Mouse (Mus musculus) hindbrain, embryonic 10.5 days (tissue): ENCODE measurements around the gene Ppil1. TPM values are rescaled to one million over a fixed set of nuclear protein-coding genes. Genes with fewer than 3 reads are reported as not detected.
"Not testable (repeated sequence)": the region's sequence is repeated elsewhere in the genome, so short reads cannot be mapped to it uniquely, and the experiment has no call there.

Experiments
- DNase-seq: peaks from one replicate; pipeline ENCODE4 v3.0.0-alpha.2; 2017; ENCODE audit warnings: low spot score
- H3K27ac ChIP-seq: fragments of 300-500 bp; sonication (generic); 2 replicates; pipeline ENCODE4 v1.5.1; 2016; ENCODE audit warnings: mild to moderate bottlenecking, moderate library complexity
- H3K27me3 ChIP-seq: fragments of 300-500 bp; sonication (generic); 2 replicates; pipeline ENCODE4 v1.6.1; 2016; ENCODE audit warnings: mild to moderate bottlenecking; ENCODE audit not compliant: poor library complexity, insufficient read depth, severe bottlenecking
- H3K36me3 ChIP-seq: fragments of 300-500 bp; sonication (generic); 2 replicates; pipeline ENCODE4 v1.6.1; 2016; ENCODE audit warnings: mild to moderate bottlenecking, moderate library complexity
- H3K4me1 ChIP-seq: fragments of 300-500 bp; sonication (generic); replicated peaks from 2 replicates; pipeline ENCODE4 v1.6.1; 2016; ENCODE audit warnings: mild to moderate bottlenecking
- H3K4me3 ChIP-seq: fragments of 300-500 bp; sonication (generic); 2 replicates; pipeline ENCODE4 v1.5.1; 2016; ENCODE audit warnings: mild to moderate bottlenecking, moderate library complexity
- H3K9me3 ChIP-seq: fragments of 300-500 bp; sonication (generic); 2 replicates; pipeline ENCODE4 v1.6.1; 2016; ENCODE audit warnings: mild to moderate bottlenecking, moderate library complexity
- WGBS: fragments of 180-500 bp; shearing (Covaris S2); methylation state at CpG from one replicate; pipeline ENCODE4 v1.1.7; 2016; 5-methylcytosine and 5-hydroxymethylcytosine counted together
- polyA plus RNA-seq: library from polyadenylated mRNA; unstranded; fragments of >200 nt; fragmentation: Nextera tagmentation; extraction: Ambion mirVana; gene quantifications from 2 replicates; pipeline ENCODE4 v1.2.1, GENCODE M21; 2016

The Ppil1 gene
- polyA plus RNA-seq, 1 experiment from 2014 or later: 173 TPM

GRCm38 (mm10) chr17:29258025-29258558 is 5.9 kb downstream of the Ppil1 start:
- H3K27ac ChIP-seq: no peak overlapping the region
- 80% methylated on average over 10 of the region's 10 CpGs for WGBS
- H3K4me3 ChIP-seq: no peak overlapping the region
- peaks cover 50% of the 10 kb centered on the region for H3K4me1 ChIP-seq
- no peaks in the 10 kb centered on the region for H3K27me3 ChIP-seq
- peaks cover 89% of the 10 kb centered on the region for H3K36me3 ChIP-seq
- 0 out of 2 replicates have a peak, but pooled peaks cover 2% of the 10 kb centered on the region for H3K9me3 ChIP-seq
- DNase-seq: peak; percentile 49

GRCm38 (mm10) chr17:29257001-29257511 is 6.9 kb downstream of the Ppil1 start:
- Histone ChIP-seq H3K4me3 (no peak overlapping the region), H3K27ac (no peak overlapping the region), H3K36me3 (peaks cover 99% of the 10 kb centered on the region), H3K4me1 (peaks cover 39% of the 10 kb centered on the region), H3K9me3 (0 out of 2 replicates have a peak, but pooled peaks cover 2% of the 10 kb centered on the region), H3K27me3 (no peaks in the 10 kb centered on the region)
- DNase-seq: no peak
- WGBS: 94% methylated on average over 10 of the region's 10 CpGs

GRCm38 (mm10) chr17:29256507-29256906 is 7.5 kb downstream of the Ppil1 start:
- H3K4me3 ChIP-seq: no peak overlapping the region
- 85% methylated on average over 6 of the region's 6 CpGs for WGBS
- H3K27ac ChIP-seq: no peak overlapping the region
- 0 out of 2 replicates have a peak, but pooled peaks cover 2% of the 10 kb centered on the region for H3K9me3 ChIP-seq
- H3K27me3 ChIP-seq: no peaks in the 10 kb centered on the region
- H3K4me1 ChIP-seq: peaks cover 34% of the 10 kb centered on the region
- H3K36me3 ChIP-seq: peaks cover 100% of the 10 kb centered on the region
- DNase-seq: no peak

GRCm38 (mm10) chr17:29254784-29255183 is 9.2 kb downstream of the Ppil1 start:
- Histone ChIP-seq H3K36me3 (peaks cover 100% of the 10 kb centered on the region), H3K4me1 (peaks cover 18% of the 10 kb centered on the region)
- not testable (repeated sequence) for DNase-seq, H3K9me3 ChIP-seq, H3K4me3 ChIP-seq, H3K27me3 ChIP-seq, H3K27ac ChIP-seq
- 94% methylated on average over 6 of the region's 6 CpGs for WGBS

GRCm38 (mm10) chr17:29253684-29254083 is 10.3 kb downstream of the Ppil1 start:
- peaks cover 100% of the 10 kb centered on the region for H3K36me3 ChIP-seq
- DNase-seq: no peak

GRCm38 (mm10) chr17:29253236-29253635 is 10.8 kb downstream of the Ppil1 start:
- no peak overlapping the region for H3K4me3 ChIP-seq
- peaks cover 12% of the 10 kb centered on the region for H3K4me1 ChIP-seq
- H3K9me3 ChIP-seq: 0 out of 2 replicates have a peak, but pooled peaks cover 2% of the 10 kb centered on the region
- DNase-seq: no peak
- H3K27me3 ChIP-seq: no peaks in the 10 kb centered on the region
- peaks cover 100% of the 10 kb centered on the region for H3K36me3 ChIP-seq
- 91% methylated on average over 2 of the region's 2 CpGs for WGBS
- H3K27ac ChIP-seq: no peak overlapping the region

More at GRCm38 (mm10) chr17:29253684-29254083, 10.3 kb downstream of the Ppil1 start:
- no peak overlapping the region for H3K27ac ChIP-seq
- H3K9me3 ChIP-seq: 0 out of 2 replicates have a peak, but pooled peaks cover 2% of the 10 kb centered on the region
- WGBS: 90% methylated on average over 9 of the region's 9 CpGs
- peaks cover 12% of the 10 kb centered on the region for H3K4me1 ChIP-seq
- no peak overlapping the region for H3K4me3 ChIP-seq
- H3K27me3 ChIP-seq: no peaks in the 10 kb centered on the region

- 89% methylated on average over 15 of the region's 15 CpGs for WGBS
- no peak for DNase-seq
- H3K27ac ChIP-seq: no peak overlapping the region
- no peaks in the 10 kb centered on the region for H3K27me3 ChIP-seq
- no peak overlapping the region for H3K4me3 ChIP-seq
- H3K36me3 ChIP-seq: peaks cover 88% of the 10 kb centered on the region
- H3K4me1 ChIP-seq: peaks cover 10% of the 10 kb centered on the region
- H3K9me3 ChIP-seq: 0 out of 2 replicates have a peak, but pooled peaks cover 2% of the 10 kb centered on the region
Measured at GRCm38 (mm10) chr17:29251608-29252390, 12.2 kb downstream of the Ppil1 start.

- DNase-seq, H3K9me3 ChIP-seq, H3K4me3 ChIP-seq, H3K4me1 ChIP-seq, H3K27me3 ChIP-seq, H3K27ac ChIP-seq: not testable (repeated sequence)
- peaks cover 80% of the 10 kb centered on the region for H3K36me3 ChIP-seq
- 90% methylated on average over 14 of the region's 14 CpGs for WGBS
Measured at GRCm38 (mm10) chr17:29251006-29251405, 13.0 kb downstream of the Ppil1 start.

GRCm38 (mm10) chr17:29249512-29249911 is 14.5 kb downstream of the Ppil1 start:
- Histone ChIP-seq H3K27ac (no peak overlapping the region), H3K4me3 (no peak overlapping the region), H3K4me1 (peaks cover 20% of the 10 kb centered on the region), H3K36me3 (peaks cover 65% of the 10 kb centered on the region), H3K9me3 (no peaks in the 10 kb centered on the region), H3K27me3 (no peaks in the 10 kb centered on the region)
- DNase-seq: no peak
- 67% methylated on average over 9 of the region's 9 CpGs for WGBS

- 0 out of 2 replicates have a peak, but pooled peaks cover 6% of the 10 kb centered on the region for H3K27me3 ChIP-seq
- H3K36me3 ChIP-seq: peaks cover 49% of the 10 kb centered on the region
- H3K4me1 ChIP-seq: peaks cover 33% of the 10 kb centered on the region
- DNase-seq: no peak
- H3K27ac ChIP-seq: no peak overlapping the region
- 85% methylated on average over 13 of the region's 13 CpGs for WGBS
- no peak overlapping the region for H3K4me3 ChIP-seq
- no peaks in the 10 kb centered on the region for H3K9me3 ChIP-seq
Measured at GRCm38 (mm10) chr17:29247881-29248280, 16.1 kb downstream of the Ppil1 start.

- DNase-seq: peak; percentile 65
- peaks cover 36% of the 10 kb centered on the region for H3K36me3 ChIP-seq
Measured at GRCm38 (mm10) chr17:29246602-29247001, 17.4 kb downstream of the Ppil1 start.

GRCm38 (mm10) chr17:29245725-29246124 is 18.3 kb downstream of the Ppil1 start:
- H3K4me1 ChIP-seq: peaks cover 43% of the 10 kb centered on the region
- WGBS: 67% methylated on average over 7 of the region's 7 CpGs
- no peak for DNase-seq
- no peaks in the 10 kb centered on the region for H3K9me3 ChIP-seq
- H3K4me3 ChIP-seq: no peak overlapping the region
- peaks cover 27% of the 10 kb centered on the region for H3K36me3 ChIP-seq
- H3K27me3 ChIP-seq: peaks cover 18% of the 10 kb centered on the region
- H3K27ac ChIP-seq: peak overlapping the region; percentile 56; the same call in 1 of the 2 replicates

More at GRCm38 (mm10) chr17:29246602-29247001, 17.4 kb downstream of the Ppil1 start:
- Histone ChIP-seq H3K4me3 (no peak overlapping the region), H3K27ac (peak overlapping the region; percentile 40; the same call in 1 of the 2 replicates), H3K27me3 (peaks cover 15% of the 10 kb centered on the region), H3K9me3 (no peaks in the 10 kb centered on the region), H3K4me1 (peaks cover 39% of the 10 kb centered on the region)
- 33% methylated on average over 5 of the region's 5 CpGs for WGBS

GRCm38 (mm10) chr17:29244912-29245311 is 19.1 kb downstream of the Ppil1 start:
- Histone ChIP-seq H3K4me1 (peaks cover 43% of the 10 kb centered on the region), H3K9me3 (no peaks in the 10 kb centered on the region), H3K4me3 (no peak overlapping the region), H3K36me3 (peaks cover 19% of the 10 kb centered on the region), H3K27ac (peak overlapping the region; percentile 56), H3K27me3 (peaks cover 27% of the 10 kb centered on the region)
- DNase-seq: no peak
- 38% methylated on average over 12 of the region's 12 CpGs for WGBS
